In the genomic region with DNA sequence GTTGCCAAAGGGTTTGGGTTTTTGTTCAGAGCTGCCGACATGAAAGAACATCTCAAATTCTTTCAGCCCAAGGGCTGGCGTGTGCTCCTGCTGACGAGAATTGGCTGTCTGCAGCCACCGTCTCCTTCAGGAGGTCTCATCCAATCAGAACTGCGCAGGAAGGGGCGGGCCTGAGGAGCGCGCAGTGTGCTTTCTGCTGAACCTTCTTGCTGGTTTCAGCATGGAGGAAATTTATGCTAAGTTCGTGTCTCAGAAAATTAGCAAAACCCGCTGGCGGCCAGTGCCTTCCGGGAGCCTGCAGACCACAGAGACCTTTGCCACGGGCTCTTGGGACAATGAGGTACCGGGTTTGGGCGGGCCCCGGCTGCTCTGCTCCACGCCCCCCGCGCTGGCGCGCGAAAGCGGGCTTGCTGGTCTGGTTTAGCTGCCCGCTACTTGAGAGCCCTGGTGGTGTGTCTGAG, we compare ENCODE assay signal across 7 mouse cellular contexts. TPM values are rescaled to one million over a fixed set of nuclear protein-coding genes. Genes with fewer than 3 reads are reported as not detected.
DNase-seq lines count a peak whose midpoint lies in the region; ATAC-seq lines count a peak whose summit lies in the region.

A gene (plus strand): TSS at position 162 of the 461 bp plus-strand sequence.

- peak within 1 kb of the TSS; percentile 77 for H3K4me2 ChIP-seq in embryonic facial prominence, embryonic 12.5 days (replicated peaks)
- peak within 1 kb of the TSS; percentile 78 for H3K4me2 ChIP-seq in limb, embryonic 13.5 days (replicated peaks)
- peak within 1 kb of the TSS; percentile 90 for H3K4me2 ChIP-seq in midbrain, embryonic 16.5 days (ENCODE audit: low read length)

- DNase-seq in adrenal gland, postnatal 25 days, result peak; percentile 88
- peak; percentile 94 to 97 for DNase-seq in heart, adult 18-20 months
- peak; percentile 88 to 91 for DNase-seq in kidney, adult 8-10 months
- peak; percentile 81 to 95 for DNase-seq in spleen, postnatal 10 days (ENCODE audit: low spot score in 2 of 2)

- peak within 1 kb of the TSS; percentile 87 for H3K4me3 ChIP-seq in embryonic facial prominence, embryonic 12.5 days
- H3K4me3 ChIP-seq in limb, embryonic 13.5 days, result peak within 1 kb of the TSS; percentile 82
- peak within 1 kb of the TSS; percentile 85 for H3K4me3 ChIP-seq in midbrain, embryonic 16.5 days (ENCODE audit: low read depth, low read length)

- peaks cover 22% of the 10 kb centered on the region for H3K36me3 ChIP-seq in embryonic facial prominence, embryonic 12.5 days
- peaks cover 27% of the 10 kb centered on the region for H3K36me3 ChIP-seq in limb, embryonic 13.5 days
- no peaks in the 10 kb centered on the region for H3K36me3 ChIP-seq in midbrain, embryonic 16.5 days (ENCODE audit: control insufficient read depth, insufficient read depth, low read length)

- H3K27me3 ChIP-seq in embryonic facial prominence, embryonic 12.5 days, result no peaks in the 10 kb centered on the region
- H3K27me3 ChIP-seq in limb, embryonic 13.5 days, result no peaks in the 10 kb centered on the region
- no peaks in the 10 kb centered on the region for H3K27me3 ChIP-seq in midbrain, embryonic 16.5 days (ENCODE audit: control insufficient read depth, insufficient read depth, low read depth, low read length)

- peaks cover 6% of the 10 kb centered on the region for H3K4me1 ChIP-seq in embryonic facial prominence, embryonic 12.5 days
- peaks cover 14% of the 10 kb centered on the region for H3K4me1 ChIP-seq in limb, embryonic 13.5 days
- H3K4me1 ChIP-seq in midbrain, embryonic 16.5 days (ENCODE audit: control insufficient read depth, insufficient read depth, low read length), result peaks cover 14% of the 10 kb centered on the region

- under 1% methylated on average over 24 of the region's 24 CpGs for WGBS in embryonic facial prominence, embryonic 12.5 days
- under 1% methylated on average over 24 of the region's 24 CpGs for WGBS in limb, embryonic 13.5 days
- 0% methylated on average over 24 of the region's 24 CpGs for WGBS in midbrain, embryonic 16.5 days

- peak within 1 kb of the TSS; percentile 80 for H3K27ac ChIP-seq in embryonic facial prominence, embryonic 12.5 days
- peak within 1 kb of the TSS; percentile 52 for H3K27ac ChIP-seq in limb, embryonic 13.5 days
- H3K27ac ChIP-seq in midbrain, embryonic 16.5 days (ENCODE audit: low read length), result peak within 1 kb of the TSS; percentile 75

- peak within 1 kb of the TSS; percentile 82 for H3K9ac ChIP-seq in embryonic facial prominence, embryonic 12.5 days
- H3K9ac ChIP-seq in limb, embryonic 13.5 days, result peak within 1 kb of the TSS; percentile 80
- peak within 1 kb of the TSS; percentile 76 for H3K9ac ChIP-seq in midbrain, embryonic 16.5 days (ENCODE audit: low read depth, low read length)

- no peaks in the 10 kb centered on the region for H3K9me3 ChIP-seq in embryonic facial prominence, embryonic 12.5 days
- no peaks in the 10 kb centered on the region for H3K9me3 ChIP-seq in limb, embryonic 13.5 days
- H3K9me3 ChIP-seq in midbrain, embryonic 16.5 days (replicated peaks; ENCODE audit: control insufficient read depth, low read length, poor library complexity, severe bottlenecking), result no peaks in the 10 kb centered on the region

- peak; percentile 84 for ATAC-seq in embryonic facial prominence, embryonic 12.5 days (ENCODE audit: insufficient number of reproducible peaks, insufficient read depth, low FRiP score, low TSS enrichment)
- ATAC-seq in limb, embryonic 13.5 days (ENCODE audit: low FRiP score, low read depth), result peak; percentile 90
- peak; percentile 85 for ATAC-seq in midbrain, embryonic 16.5 days

RNA-seq across cellular contexts. Expression of the gene that starts here (rescaled TPM):
- 12.0 and 14.8 TPM in 2 replicates for total RNA-seq in adrenal gland, postnatal 25 days (2021)
- 62.0 and 64.2 TPM in 2 replicates for polyA plus RNA-seq in embryonic facial prominence, embryonic 12.5 days (2016; fragmentation: Nextera tagmentation; extraction: Ambion mirVana)
- 1 to 10 TPM; 6.7 to 7.3 TPM for total RNA-seq in heart, adult 18-20 months (2021)
- 61.0 and 67.0 TPM in 2 replicates for polyA plus RNA-seq in limb, embryonic 13.5 days (2015; fragmentation: Nextera tagmentation; extraction: Ambion mirVana)
- polyA plus RNA-seq in midbrain, embryonic 16.5 days (2015; fragmentation: Nextera tagmentation; extraction: Ambion mirVana), result 26.8 and 33.1 TPM in 2 replicates

Comparison
In these comparisons a context has a peak if more than half of its experiments do, and no peak if none do; other contexts are left out.
1. Peak in every context shown above with its lines: DNase-seq, ATAC-seq, H3K4me3 ChIP-seq and H3K27ac ChIP-seq.